Mouse (Mus musculus) embryonic stem cell, embryonic (primary cell): ENCODE results near the gene Vmn1r211.
"Not testable (repeated sequence)": the region's sequence is repeated elsewhere in the genome, so short reads cannot be mapped to it uniquely, and the experiment has no call there.

Source experiments
- CTCF ChIA-PET, 4 experiments: fragments of 300-600 bp in 2 of 4; fragments of 350-600 bp in 2 of 4; sonication (Branson Sonifier 250); formaldehyde crosslinking; loops; one replicate each; lab custom pipeline; 2022; ENCODE audit warnings: inconsistent platforms in 2 of 4; lab: Charles Lee
- POLR2A ChIA-PET, 4 experiments: fragments of 300-600 bp in 2 of 4; fragments of 350-600 bp in 2 of 4; sonication (Branson Sonifier 250); formaldehyde crosslinking; loops; one replicate each; lab custom pipeline; 2022; ENCODE audit warnings: antibody characterized with exemption in 4 of 4, inconsistent platforms in 1 of 4; lab: Charles Lee

Gene Vmn1r211

GRCm38 (mm10) chr13:22857461-22857860, at the start of gene Vmn1r211:
Gene Vmn1r211, minus strand, starts transcription at chr13:22857561.
- CTCF ChIA-PET: no interaction called here
- POLR2A ChIA-PET: no interaction called here

- POLR2A ChIA-PET: no interaction called here
- CTCF ChIA-PET: no interaction called here
These were observed 26.7 kb upstream of the Vmn1r211 start, which contains the start of gene Vmn1r212 for GRCm38 (mm10) chr13:22884105-22884504. Gene Vmn1r212, minus strand, starts transcription at chr13:22884205.

- POLR2A ChIA-PET: interaction anchor here in 2 of 4 experiments (1.1 to 1.2 kb wide), 2 partner anchors 33 to 35 kb away, joined by 3 read pairs; no protein-coding TSS in a partner anchor
These were observed 21.9 kb upstream of the Vmn1r211 start for GRCm38 (mm10) chr13:22879257-22879656.

GRCm38 (mm10) chr13:22854760-22855159, 2.6 kb downstream of the Vmn1r211 start:
- ChIA-PET POLR2A (no interaction called here), CTCF (no interaction called here)

More at GRCm38 (mm10) chr13:22879257-22879656, 21.9 kb upstream of the Vmn1r211 start:
- CTCF ChIA-PET: interaction anchor here in 3 of 4 experiments (0.6 to 1.1 kb wide), 6 partner anchors 131 to 1006 kb away, joined by 3 to 11 read pairs (median 4); no protein-coding TSS in a partner anchor

- CTCF ChIA-PET: no interaction called here
These were observed 10.6 kb downstream of the Vmn1r211 start for GRCm38 (mm10) chr13:22846798-22847197.

GRCm38 (mm10) chr13:22844304-22844703, 13.1 kb downstream of the Vmn1r211 start:
- CTCF ChIA-PET: not testable (repeated sequence)
- POLR2A ChIA-PET: interaction anchor here in 2 of 4 experiments (0.6 to 1.1 kb wide), 2 partner anchors 35 to 193 kb away, joined by 3 to 9 read pairs; no protein-coding TSS in a partner anchor

More at GRCm38 (mm10) chr13:22846798-22847197, 10.6 kb downstream of the Vmn1r211 start:
- POLR2A ChIA-PET: interaction anchor here in 1 of 4 experiments (1.1 kb wide), 1 partner anchor 33 kb away, joined by 3 read pairs; no protein-coding TSS in a partner anchor

GRCm38 (mm10) chr13:22831248-22831647, 26.1 kb downstream of the Vmn1r211 start, which contains the start of gene Vmn1r210:
Gene Vmn1r210, minus strand, starts transcription at chr13:22831348.
- ChIA-PET POLR2A (no interaction called here), CTCF (no interaction called here)

GRCm38 (mm10) chr13:22829395-22829794, 28.0 kb downstream of the Vmn1r211 start:
- CTCF ChIA-PET: not testable (repeated sequence)

GRCm38 (mm10) chr13:22821601-22822000, 35.8 kb downstream of the Vmn1r211 start:
- POLR2A ChIA-PET, CTCF ChIA-PET: not testable (repeated sequence)

More at GRCm38 (mm10) chr13:22829395-22829794, 28.0 kb downstream of the Vmn1r211 start:
- POLR2A ChIA-PET: interaction anchor here in 2 of 4 experiments (0.6 kb wide), 2 partner anchors 228 to 308 kb away, joined by 3 read pairs; no protein-coding TSS in a partner anchor

GRCm38 (mm10) chr13:22809582-22809981, 47.8 kb downstream of the Vmn1r211 start, which contains the start of gene Vmn1r209:
Gene Vmn1r209, minus strand, starts transcription at chr13:22809682.
- POLR2A ChIA-PET, CTCF ChIA-PET: not testable (repeated sequence)
